Mouse (Mus musculus) intestine, postnatal 0 days (tissue): ENCODE data around the gene Ppp1r1b. TPM values are rescaled to one million over a fixed set of nuclear protein-coding genes. Genes with fewer than 3 reads are reported as not detected.

Source experiments
- ATAC-seq: fragments of 200-750 bp; cut with Nextera tagmentation; 2 replicates; pipeline ENCODE4 v1.8.0; 2017; ENCODE audit warnings: mild to moderate bottlenecking, moderate TSS enrichment, moderate library complexity
- H3K27ac ChIP-seq: fragments of 300-500 bp; sonication (generic); 2 replicates; pipeline ENCODE4 v1.5.1; 2014; ENCODE audit warnings: mild to moderate bottlenecking, low read depth, low read length, moderate library complexity
- H3K27me3 ChIP-seq: fragments of 300-500 bp; sonication (generic); replicated peaks from 2 replicates; pipeline ENCODE4 v1.6.1; 2014; ENCODE audit warnings: low read length, mixed read lengths; ENCODE audit not compliant: control insufficient read depth, insufficient read depth
- H3K36me3 ChIP-seq: fragments of 300-500 bp; sonication (generic); 2 replicates; pipeline ENCODE4 v1.6.1; 2014; ENCODE audit warnings: mild to moderate bottlenecking, moderate library complexity; ENCODE audit not compliant: control insufficient read depth, insufficient read depth
- H3K4me1 ChIP-seq: fragments of 300-500 bp; sonication (generic); replicated peaks from 2 replicates; pipeline ENCODE4 v1.6.1; 2014; ENCODE audit warnings: antibody characterized with exemption, low read length, mixed read lengths; ENCODE audit not compliant: control insufficient read depth, insufficient read depth
- H3K4me2 ChIP-seq: fragments of 300-500 bp; sonication (generic); replicated peaks from 2 replicates; pipeline ENCODE4 v1.6.1; 2014; ENCODE audit warnings: low read depth, mild to moderate bottlenecking, moderate library complexity
- H3K4me3 ChIP-seq: fragments of 300-500 bp; sonication (generic); 2 replicates; pipeline ENCODE4 v1.5.1; 2014; ENCODE audit warnings: low read depth, low read length
- H3K9ac ChIP-seq: fragments of 300-500 bp; sonication (generic); 2 replicates; pipeline ENCODE4 v1.6.1; 2014; ENCODE audit warnings: mild to moderate bottlenecking, low read depth, low read length
- H3K9me3 ChIP-seq: fragments of 300-500 bp; sonication (generic); 2 replicates; pipeline ENCODE4 v1.6.1; 2016; ENCODE audit warnings: mixed run types; ENCODE audit not compliant: control insufficient read depth
- CTCF ChIP-seq: sonication (generic); IDR thresholded peaks from 2 replicates; pipeline ENCODE4 v1.5.1; 2016; ENCODE audit warnings: low read depth, mild to moderate bottlenecking, control low read depth, antibody characterized with exemption, moderate library complexity
- WGBS: fragments of 180-500 bp; shearing (Covaris S2); extraction: QIAGEN DNeasy Blood & Tissue Kit; methylation state at CpG from one replicate; pipeline ENCODE4 v1.1.7; 2014; 5-methylcytosine and 5-hydroxymethylcytosine counted together
- polyA plus RNA-seq: library from polyadenylated mRNA; unstranded; fragments of >200 nt; fragmentation: Nextera tagmentation; extraction: Ambion mirVana; gene quantifications from 2 replicates; pipeline ENCODE4 v1.2.1, GENCODE M21; 2015

Gene Ppp1r1b
- 99.5 and 102 TPM in 2 replicates for polyA plus RNA-seq

DNA sequence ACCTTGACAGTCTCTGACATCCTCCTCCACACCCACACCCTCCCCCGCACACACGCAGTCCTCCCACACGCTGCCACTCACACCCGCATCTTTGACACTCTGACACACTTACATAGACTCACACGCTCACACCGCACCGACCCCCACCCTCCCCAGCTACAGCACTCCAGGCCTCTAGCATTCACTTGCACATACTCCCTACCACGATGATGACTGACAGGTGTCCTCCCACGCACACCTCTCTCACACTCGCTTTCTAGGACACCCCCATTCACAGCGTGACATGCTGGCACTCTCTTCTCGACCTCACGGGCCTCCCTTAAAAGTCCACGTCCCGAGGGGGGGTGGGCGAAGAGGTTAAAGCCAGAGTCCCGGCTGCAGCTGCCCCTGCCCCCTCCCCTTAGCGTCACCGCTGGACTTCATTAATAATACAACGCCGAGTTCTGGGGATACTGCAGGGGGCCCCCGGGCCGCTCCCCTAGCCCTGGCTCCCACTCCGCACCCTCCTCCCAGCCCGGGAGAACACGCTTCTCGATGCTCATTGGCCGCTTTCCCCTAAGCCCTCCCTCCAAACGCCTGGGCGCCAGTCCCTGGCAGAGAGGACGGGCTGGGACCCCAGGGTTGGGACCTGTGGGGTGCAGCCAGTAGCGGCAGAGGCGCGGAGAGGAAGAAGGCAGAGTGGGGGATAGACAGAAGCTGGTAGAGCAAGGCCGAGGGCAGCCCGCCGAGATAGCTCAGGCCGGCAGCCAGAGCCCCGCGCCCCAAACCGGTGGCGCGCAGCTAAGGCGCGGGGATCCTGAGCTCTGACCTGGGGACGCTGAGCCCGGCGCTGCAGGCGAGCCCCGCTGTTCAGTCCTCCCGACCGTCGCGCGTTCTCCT is at the start of gene Ppp1r1b:
Gene Ppp1r1b, plus strand, starts transcription at position 322 of the 879 bp plus-strand sequence.
- no peak for TF ChIP-seq CTCF
- Histone ChIP-seq H3K9ac (peak within 1 kb of the TSS; percentile 48), H3K9me3 (no peaks in the 10 kb centered on the region), H3K4me1 (0 out of 2 replicates have a peak, but pooled peaks cover 4% of the 10 kb centered on the region), H3K4me3 (peak within 1 kb of the TSS; percentile 54), H3K27me3 (peaks cover 18% of the 10 kb centered on the region), H3K36me3 (no peaks in the 10 kb centered on the region), H3K4me2 (peak within 1 kb of the TSS; percentile 87), H3K27ac (peak within 1 kb of the TSS; percentile 60; the same call in 1 of the 2 replicates)
- peak; percentile 62 for ATAC-seq
- WGBS = under 1% methylated on average over 55 of the region's 55 CpGs

GRCm38 (mm10) chr11:98298484-98299205 is 49.6 kb upstream of the Ppp1r1b start:
- no peak overlapping the region for H3K9ac ChIP-seq
- no peaks in the 10 kb centered on the region for H3K4me1 ChIP-seq
- no peak for TF ChIP-seq CTCF
- H3K36me3 ChIP-seq = no peaks in the 10 kb centered on the region
- no peak overlapping the region for H3K4me3 ChIP-seq
- WGBS = 25% methylated on average over 10 of the region's 10 CpGs
- H3K9me3 ChIP-seq = no peaks in the 10 kb centered on the region
- ATAC-seq = no peak
- H3K27ac ChIP-seq = no peak overlapping the region
- no peak overlapping the region for H3K4me2 ChIP-seq
- no peaks in the 10 kb centered on the region for H3K27me3 ChIP-seq

DNA sequence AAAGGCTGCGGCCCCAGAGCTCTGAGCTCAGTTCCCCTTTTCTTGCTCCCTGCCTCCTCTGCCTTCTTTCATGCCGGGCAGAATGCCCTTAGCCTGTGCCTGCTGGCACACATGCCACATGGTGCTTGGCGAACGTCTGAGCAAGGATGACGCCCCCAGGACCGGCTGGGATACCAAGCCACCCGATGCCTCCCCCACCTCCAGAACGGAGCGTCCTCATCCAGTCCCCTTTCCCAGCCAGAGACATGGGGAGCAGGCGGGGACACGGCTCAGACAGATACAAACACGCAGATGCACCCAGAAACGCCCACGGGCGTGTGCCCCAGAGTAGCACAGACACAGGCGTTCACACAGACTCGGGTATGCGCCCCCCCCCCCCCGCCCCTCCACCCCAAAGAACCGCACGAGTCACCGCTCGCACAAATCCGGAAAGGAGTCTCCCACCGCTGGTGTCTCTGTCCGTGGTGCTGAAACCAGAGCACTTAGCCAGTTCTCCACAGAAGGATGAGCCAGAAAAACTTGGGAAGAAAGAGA is 34.3 kb upstream of the Ppp1r1b start:
- ATAC-seq = no peak
- Histone ChIP-seq H3K27ac (no peak overlapping the region), H3K9me3 (no peaks in the 10 kb centered on the region), H3K36me3 (no peaks in the 10 kb centered on the region), H3K27me3 (peaks cover 46% of the 10 kb centered on the region), H3K9ac (no peak overlapping the region), H3K4me2 (no peak overlapping the region), H3K4me1 (no peaks in the 10 kb centered on the region), H3K4me3 (no peak overlapping the region)
- TF ChIP-seq CTCF = no peak
- WGBS = 3% methylated on average over 26 of the region's 26 CpGs

- Histone ChIP-seq H3K36me3 (no peaks in the 10 kb centered on the region), H3K27me3 (peaks cover 80% of the 10 kb centered on the region), H3K27ac (no peak overlapping the region), H3K4me1 (no peaks in the 10 kb centered on the region), H3K9ac (no peak overlapping the region), H3K4me2 (no peak overlapping the region), H3K9me3 (no peaks in the 10 kb centered on the region), H3K4me3 (no peak overlapping the region)
- WGBS = 15% methylated on average over 7 of the region's 7 CpGs
- no peak for ATAC-seq
- no peak for TF ChIP-seq CTCF
Observed at GRCm38 (mm10) chr11:98317479-98317878, 30.7 kb upstream of the Ppp1r1b start.

DNA sequence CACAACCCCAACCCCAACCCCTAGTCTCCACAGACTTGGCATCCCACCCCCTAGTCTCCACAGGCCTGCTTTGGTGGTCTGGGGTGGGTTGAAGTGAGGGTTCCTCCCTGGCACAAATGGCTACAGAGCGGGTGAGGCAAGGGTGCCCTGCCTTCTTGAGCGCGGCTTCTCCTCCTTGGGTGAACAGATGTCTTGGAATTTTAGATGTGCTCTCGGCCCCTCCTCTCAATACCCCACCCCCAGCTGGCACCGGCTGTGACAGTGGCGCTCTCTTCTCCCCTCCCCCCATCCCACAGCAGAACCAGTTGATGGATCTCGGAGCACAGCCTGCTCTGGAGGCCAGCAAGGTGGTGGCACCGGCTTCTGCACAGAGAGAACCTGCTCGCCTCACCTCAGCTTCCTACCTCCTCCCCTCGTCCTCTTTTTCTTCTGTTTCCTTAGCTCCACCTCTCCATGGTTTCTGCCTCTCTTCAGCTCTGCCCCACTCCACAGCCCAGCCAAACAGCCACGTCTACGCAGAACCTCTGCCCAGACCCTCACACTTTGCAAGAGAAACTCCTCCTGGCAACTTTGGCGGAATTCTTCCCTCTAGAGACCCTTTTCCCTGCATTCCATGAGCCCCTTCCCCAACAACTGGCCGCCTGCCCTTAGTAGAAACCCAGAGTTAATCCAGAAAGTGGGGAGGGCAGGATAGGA is 29.6 kb upstream of the Ppp1r1b start:
- H3K9ac ChIP-seq = no peak overlapping the region
- no peak overlapping the region for H3K4me3 ChIP-seq
- H3K9me3 ChIP-seq = no peaks in the 10 kb centered on the region
- 3% methylated on average over 14 of the region's 14 CpGs for WGBS
- no peak for TF ChIP-seq CTCF
- ATAC-seq = no peak
- H3K27me3 ChIP-seq = peaks cover 89% of the 10 kb centered on the region
- H3K4me2 ChIP-seq = no peak overlapping the region
- no peak overlapping the region for H3K27ac ChIP-seq
- no peaks in the 10 kb centered on the region for H3K4me1 ChIP-seq
- H3K36me3 ChIP-seq = no peaks in the 10 kb centered on the region
